Mouse (Mus musculus): ENCODE results near the gene Def6.

Def6 gene

DNA sequence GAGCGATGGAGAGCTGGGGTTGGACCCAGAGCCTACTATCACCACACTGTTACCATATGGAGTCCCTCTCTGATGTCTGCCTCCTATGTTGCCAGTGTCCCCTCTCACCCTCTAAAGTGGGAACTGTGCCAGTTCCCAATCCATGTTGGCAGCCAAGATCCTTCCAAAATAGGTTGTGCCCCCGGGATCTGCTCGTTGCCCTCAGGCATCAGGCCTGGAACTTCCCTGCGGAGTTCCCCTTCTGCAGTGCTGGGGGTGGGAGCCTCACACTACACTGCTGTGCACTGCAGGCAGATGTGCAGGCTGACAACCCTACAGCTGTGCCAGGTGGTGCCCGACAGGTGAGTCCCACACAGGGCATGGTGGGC is 44.7 kb downstream of the Def6 start:
- no peak overlapping the region; the same call in 1 of the 2 replicates for H3K4me3 ChIP-seq (replicated peaks; ENCODE audit: low read length)
- H3K4me1 ChIP-seq (replicated peaks; ENCODE audit: low read depth, low read length): peaks cover 69% of the 10 kb centered on the region
- no peaks in the 10 kb centered on the region for H3K9me3 ChIP-seq (ENCODE audit: low read length)
- TF ChIP-seq NANOG (IDR thresholded peaks at IDR 0.05; ENCODE audit: borderline replicate concordance, low read length) (no peak), CTCF (conservative IDR thresholded peaks at IDR 0.05; ENCODE audit: low read length) (no peak), POU5F1 (IDR thresholded peaks at IDR 0.05; ENCODE audit: borderline replicate concordance, low read length) (no peak)
- no peaks in the 10 kb centered on the region for H3K27me3 ChIP-seq (ENCODE audit: insufficient read depth, low read length)
- peaks cover 24% of the 10 kb centered on the region for H3K36me3 ChIP-seq (ENCODE audit: insufficient read depth, low read length)

DNA sequence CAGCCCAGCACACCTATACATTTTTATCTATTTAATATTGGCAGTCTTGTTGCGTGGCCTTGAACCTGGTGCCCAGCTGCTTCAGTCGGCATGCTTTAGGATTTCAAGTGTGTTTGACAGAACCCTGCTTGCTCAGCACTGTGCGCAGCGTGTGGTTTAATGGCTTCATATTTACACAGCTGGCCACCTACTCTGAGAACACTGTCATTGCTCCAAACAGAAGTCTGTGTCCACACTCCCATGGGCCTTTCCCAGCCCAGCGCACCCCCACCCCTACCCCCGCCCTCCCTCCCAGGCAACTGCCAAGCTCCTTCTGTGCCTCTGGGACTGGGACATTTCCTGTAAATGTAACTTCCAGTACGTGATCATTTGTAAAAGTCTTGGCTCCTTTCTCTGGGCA is 45.6 kb downstream of the Def6 start:
- Histone ChIP-seq H3K27me3 (ENCODE audit: insufficient read depth, low read length) (no peaks in the 10 kb centered on the region), H3K9me3 (ENCODE audit: low read length) (no peaks in the 10 kb centered on the region), H3K4me3 (replicated peaks; ENCODE audit: low read length) (no peak overlapping the region), H3K36me3 (ENCODE audit: insufficient read depth, low read length) (peaks cover 24% of the 10 kb centered on the region), H3K4me1 (replicated peaks; ENCODE audit: low read depth, low read length) (peaks cover 74% of the 10 kb centered on the region)
- no peak for TF ChIP-seq CTCF (conservative IDR thresholded peaks at IDR 0.05; ENCODE audit: low read length)

DNA sequence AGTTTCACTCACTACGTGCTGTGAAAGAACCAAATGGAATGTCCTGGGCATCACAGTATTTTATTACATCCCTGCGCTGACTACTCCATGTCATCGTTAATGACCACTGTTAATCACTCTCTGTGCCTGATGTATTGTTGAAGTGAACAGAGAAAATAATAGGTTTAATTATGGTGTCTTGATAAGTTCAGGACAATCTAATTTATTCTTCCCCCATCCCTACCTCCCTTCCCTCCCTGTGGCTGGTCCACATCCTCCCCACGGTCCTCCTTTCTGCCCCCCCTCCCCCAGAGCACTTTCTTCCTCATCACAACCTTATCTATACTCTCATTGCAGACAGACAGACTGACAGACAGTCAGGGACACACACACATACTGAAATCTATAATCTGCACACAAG is 47.2 kb downstream of the Def6 start:
- no peak for TF ChIP-seq CTCF (conservative IDR thresholded peaks at IDR 0.05; ENCODE audit: low read length)
- no peak for TF ChIP-seq POU5F1 (IDR thresholded peaks at IDR 0.05; ENCODE audit: borderline replicate concordance, low read length)
- no peak for TF ChIP-seq NANOG (IDR thresholded peaks at IDR 0.05; ENCODE audit: borderline replicate concordance, low read length)
- peaks cover 90% of the 10 kb centered on the region for H3K4me1 ChIP-seq (replicated peaks; ENCODE audit: low read depth, low read length)
- no peaks in the 10 kb centered on the region for H3K9me3 ChIP-seq (ENCODE audit: low read length)
- H3K4me3 ChIP-seq (replicated peaks; ENCODE audit: low read length): no peak overlapping the region
- peaks cover 18% of the 10 kb centered on the region for H3K36me3 ChIP-seq (ENCODE audit: insufficient read depth, low read length)
- H3K27me3 ChIP-seq (ENCODE audit: insufficient read depth, low read length): no peaks in the 10 kb centered on the region

DNA sequence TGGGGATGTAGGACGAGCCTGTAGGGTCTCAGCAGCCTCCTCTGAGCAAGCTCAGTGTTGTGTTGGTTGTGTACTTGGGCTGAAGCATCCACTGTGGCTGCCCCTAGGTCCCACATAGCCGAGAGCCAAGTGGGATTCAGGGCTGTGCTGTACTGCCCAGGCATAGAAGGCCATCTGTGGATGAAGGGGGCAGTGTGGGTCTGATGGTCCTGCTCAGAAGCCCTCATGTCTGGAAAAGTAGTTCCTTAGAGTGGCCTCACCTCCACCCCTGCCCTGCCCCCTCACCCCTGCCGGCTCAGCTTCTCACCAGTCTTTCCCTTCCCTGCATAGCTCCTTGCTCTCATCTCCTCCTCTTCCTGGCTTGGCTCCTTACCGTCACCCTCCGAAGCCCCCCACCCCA is 48.1 kb downstream of the Def6 start:
- peaks cover 94% of the 10 kb centered on the region for H3K4me1 ChIP-seq (replicated peaks; ENCODE audit: low read depth, low read length)
- H3K27me3 ChIP-seq (ENCODE audit: insufficient read depth, low read length): no peaks in the 10 kb centered on the region
- H3K36me3 ChIP-seq (ENCODE audit: insufficient read depth, low read length): peaks cover 15% of the 10 kb centered on the region
- H3K9me3 ChIP-seq (ENCODE audit: low read length): no peaks in the 10 kb centered on the region
- H3K4me3 ChIP-seq (replicated peaks; ENCODE audit: low read length): no peak overlapping the region
- TF ChIP-seq POU5F1 (IDR thresholded peaks at IDR 0.05; ENCODE audit: borderline replicate concordance, low read length) (no peak), CTCF (conservative IDR thresholded peaks at IDR 0.05; ENCODE audit: low read length) (no peak), NANOG (IDR thresholded peaks at IDR 0.05; ENCODE audit: borderline replicate concordance, low read length) (no peak)

DNA sequence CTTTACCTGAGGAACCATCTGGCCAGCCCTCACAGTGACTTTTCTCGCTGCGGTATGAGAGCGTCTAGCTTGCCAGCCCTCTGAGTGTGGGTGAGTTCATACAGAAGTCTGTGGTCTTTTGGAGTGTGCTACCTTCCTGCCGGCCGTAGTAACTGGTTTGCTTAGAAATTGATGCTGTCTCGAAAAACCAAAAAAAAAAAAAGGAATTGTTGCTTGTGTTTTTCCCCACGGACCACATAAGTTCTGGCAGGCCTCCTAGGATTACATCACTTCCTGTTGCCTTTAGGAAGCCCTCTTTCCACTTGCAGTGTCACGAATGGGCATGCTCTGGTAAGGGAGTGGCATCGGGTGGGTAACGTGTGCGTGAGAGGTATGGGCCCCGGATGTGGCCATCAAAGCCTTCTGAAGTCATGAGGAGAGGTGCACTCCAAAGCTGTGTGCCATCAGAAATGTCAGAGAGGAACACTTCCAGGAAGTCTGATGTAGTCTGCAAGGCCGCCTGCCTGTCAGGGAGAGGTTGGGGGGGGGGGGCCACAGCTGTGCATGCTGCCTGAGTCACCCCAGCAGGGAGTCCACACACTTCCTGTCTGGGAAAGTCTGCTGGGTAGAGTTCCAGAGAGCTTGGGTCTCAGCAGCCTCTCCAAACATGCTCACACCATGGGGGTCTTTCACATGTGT is 49.2 kb downstream of the Def6 start:
- Histone ChIP-seq H3K36me3 (ENCODE audit: insufficient read depth, low read length) (peaks cover 7% of the 10 kb centered on the region), H3K4me3 (replicated peaks; ENCODE audit: low read length) (peak overlapping the region; percentile 35; the same call in 1 of the 2 replicates), H3K4me1 (replicated peaks; ENCODE audit: low read depth, low read length) (peaks cover 94% of the 10 kb centered on the region), H3K9me3 (ENCODE audit: low read length) (no peaks in the 10 kb centered on the region), H3K27me3 (ENCODE audit: insufficient read depth, low read length) (no peaks in the 10 kb centered on the region)
- no peak for TF ChIP-seq POU5F1 (IDR thresholded peaks at IDR 0.05; ENCODE audit: borderline replicate concordance, low read length)
- TF ChIP-seq NANOG (IDR thresholded peaks at IDR 0.05; ENCODE audit: borderline replicate concordance, low read length): no peak
- TF ChIP-seq CTCF (conservative IDR thresholded peaks at IDR 0.05; ENCODE audit: low read length): no peak

DNA sequence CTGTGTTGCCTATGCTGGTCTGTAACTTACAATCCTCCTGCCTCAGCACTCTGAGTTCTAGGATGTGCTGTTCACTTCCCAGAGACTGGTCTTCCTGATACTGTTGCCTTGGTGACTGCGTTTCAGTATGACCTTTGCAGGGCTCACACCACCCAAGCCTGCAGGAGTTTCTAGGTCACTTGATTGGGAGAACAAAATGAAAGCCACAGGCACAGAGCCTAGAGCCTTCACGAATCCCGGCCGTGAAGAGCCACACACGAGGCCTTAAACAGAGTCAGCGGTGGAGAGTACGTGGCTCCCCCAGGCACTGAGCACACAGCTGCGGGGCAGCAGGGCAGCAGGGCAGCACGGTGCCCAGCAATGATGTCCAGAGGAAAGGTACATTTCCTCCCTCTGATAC is 50.7 kb downstream of the Def6 start:
- TF ChIP-seq NANOG (IDR thresholded peaks at IDR 0.05; ENCODE audit: borderline replicate concordance, low read length) (no peak), POU5F1 (IDR thresholded peaks at IDR 0.05; ENCODE audit: borderline replicate concordance, low read length) (no peak), CTCF (conservative IDR thresholded peaks at IDR 0.05; ENCODE audit: low read length) (no peak)

DNA sequence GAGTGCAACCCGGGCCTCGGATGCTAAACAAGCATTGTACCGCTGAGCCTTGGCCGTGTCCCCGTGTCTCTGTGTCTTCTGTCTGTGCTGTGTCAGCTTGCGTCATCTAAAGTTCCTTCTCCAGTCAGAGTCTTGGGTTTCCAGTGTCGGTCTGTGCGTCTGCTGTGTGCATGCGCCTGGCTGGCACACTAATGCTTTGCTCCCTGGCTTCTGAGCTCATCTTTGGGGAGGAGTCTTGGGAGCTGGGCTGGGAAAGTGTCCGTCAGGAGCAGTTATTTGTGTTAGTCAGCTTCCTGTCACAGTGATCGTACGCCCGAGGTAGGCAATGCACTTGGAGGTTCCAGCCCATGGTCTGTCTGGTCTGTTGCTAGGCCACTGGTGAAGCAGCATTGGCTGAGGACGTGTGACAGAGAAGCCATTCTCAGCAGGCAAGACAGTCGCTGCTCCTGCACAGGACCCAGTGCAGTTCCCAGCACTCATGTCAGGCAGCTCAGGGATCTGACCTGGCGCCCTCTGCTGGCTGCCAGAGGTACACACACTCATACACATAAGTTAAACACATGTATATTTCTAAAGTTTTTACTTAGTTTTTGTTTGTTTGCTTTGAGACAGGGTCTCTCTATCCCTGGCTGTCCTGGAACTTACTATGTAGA is 52.4 kb downstream of the Def6 start:
- no peaks in the 10 kb centered on the region for H3K36me3 ChIP-seq (ENCODE audit: insufficient read depth, low read length)
- peak; percentile 82 for TF ChIP-seq CTCF (conservative IDR thresholded peaks at IDR 0.05; ENCODE audit: low read length)
- no peak for TF ChIP-seq POU5F1 (IDR thresholded peaks at IDR 0.05; ENCODE audit: borderline replicate concordance, low read length)
- H3K9me3 ChIP-seq (ENCODE audit: low read length): no peaks in the 10 kb centered on the region
- peaks cover 94% of the 10 kb centered on the region for H3K4me1 ChIP-seq (replicated peaks; ENCODE audit: low read depth, low read length)
- H3K4me3 ChIP-seq (replicated peaks; ENCODE audit: low read length): peak overlapping the region; percentile 62
- no peaks in the 10 kb centered on the region for H3K27me3 ChIP-seq (ENCODE audit: insufficient read depth, low read length)

More for the DNA sequence above, 50.7 kb downstream of the Def6 start:
- Histone ChIP-seq H3K4me1 (replicated peaks; ENCODE audit: low read depth, low read length) (peaks cover 90% of the 10 kb centered on the region), H3K4me3 (replicated peaks; ENCODE audit: low read length) (0 out of 2 replicates have a peak overlapping the region, but pooled peaks have one; percentile 62), H3K27me3 (ENCODE audit: insufficient read depth, low read length) (no peaks in the 10 kb centered on the region), H3K9me3 (ENCODE audit: low read length) (no peaks in the 10 kb centered on the region), H3K36me3 (ENCODE audit: insufficient read depth, low read length) (no peaks in the 10 kb centered on the region)

DNA sequence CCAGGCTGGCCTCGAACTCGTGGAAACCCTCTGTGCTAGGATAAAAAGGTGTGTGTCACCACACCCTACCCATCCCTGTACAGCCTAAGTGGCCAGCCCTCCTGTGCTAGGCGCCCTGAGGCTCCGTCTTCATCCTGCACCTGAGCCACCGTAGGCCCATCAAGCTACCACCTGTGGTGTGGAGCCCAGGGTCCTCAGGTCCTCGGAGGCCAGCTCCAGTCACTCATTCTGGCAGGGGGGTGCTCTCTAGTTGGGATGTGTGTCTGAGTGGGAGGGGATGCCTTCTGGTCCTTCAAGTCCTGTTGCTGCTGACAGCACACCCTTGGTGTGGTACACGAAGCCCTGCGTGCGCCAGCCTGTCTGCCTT is 52.9 kb downstream of the Def6 start:
- no peak overlapping the region for H3K4me3 ChIP-seq (replicated peaks; ENCODE audit: low read length)
- H3K4me1 ChIP-seq (replicated peaks; ENCODE audit: low read depth, low read length): peaks cover 94% of the 10 kb centered on the region
- no peaks in the 10 kb centered on the region for H3K9me3 ChIP-seq (ENCODE audit: low read length)
- TF ChIP-seq CTCF (conservative IDR thresholded peaks at IDR 0.05; ENCODE audit: low read length) (no peak), POU5F1 (IDR thresholded peaks at IDR 0.05; ENCODE audit: borderline replicate concordance, low read length) (no peak), NANOG (IDR thresholded peaks at IDR 0.05; ENCODE audit: borderline replicate concordance, low read length) (no peak)
- H3K36me3 ChIP-seq (ENCODE audit: insufficient read depth, low read length): no peaks in the 10 kb centered on the region
- no peaks in the 10 kb centered on the region for H3K27me3 ChIP-seq (ENCODE audit: insufficient read depth, low read length)

DNA sequence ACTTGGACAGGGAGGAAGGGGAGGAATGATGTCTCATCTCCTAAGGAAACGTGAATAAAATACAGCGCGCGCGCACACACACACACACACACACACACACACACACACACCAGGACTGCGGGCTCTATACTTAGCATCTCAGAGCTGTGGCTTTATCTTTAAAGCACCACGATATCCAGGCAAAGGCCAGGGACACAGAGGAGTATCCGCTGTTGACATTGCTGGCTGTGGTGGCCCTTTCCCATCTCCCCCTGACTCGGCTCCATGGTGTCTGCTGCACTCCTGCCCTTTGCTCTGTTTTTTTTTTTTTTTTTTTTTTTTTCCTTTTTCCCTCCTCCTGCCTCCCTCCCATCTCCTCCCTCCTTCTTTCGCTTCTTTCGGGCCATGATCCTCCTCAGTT is 54.2 kb downstream of the Def6 start:
- no peak overlapping the region for H3K4me3 ChIP-seq (replicated peaks; ENCODE audit: low read length)
- no peaks in the 10 kb centered on the region for H3K36me3 ChIP-seq (ENCODE audit: insufficient read depth, low read length)
- peaks cover 94% of the 10 kb centered on the region for H3K4me1 ChIP-seq (replicated peaks; ENCODE audit: low read depth, low read length)
- no peaks in the 10 kb centered on the region for H3K27me3 ChIP-seq (ENCODE audit: insufficient read depth, low read length)
- no peak for TF ChIP-seq POU5F1 (IDR thresholded peaks at IDR 0.05; ENCODE audit: borderline replicate concordance, low read length)
- TF ChIP-seq CTCF (conservative IDR thresholded peaks at IDR 0.05; ENCODE audit: low read length): no peak
- TF ChIP-seq NANOG (IDR thresholded peaks at IDR 0.05; ENCODE audit: borderline replicate concordance, low read length): no peak
- H3K9me3 ChIP-seq (ENCODE audit: low read length): no peaks in the 10 kb centered on the region
